Mouse (Mus musculus) hematopoietic stem cell, adult 5-6 weeks (primary cell): ENCODE measurements around the gene Ube2l6. TPM values are rescaled to one million over a fixed set of nuclear protein-coding genes. Genes with fewer than 3 reads are reported as not detected.
A peak's percentile ranks its signal among the peaks of the same experiment; 100 is the strongest.

Source experiments
- ATAC-seq, 2 experiments: fragments of 125-278 bp in 1 of 2; replicated peaks in 1 of 2; 2 replicates each; pipeline ENCODE4 v1.8.0; 2016 to 2017; ENCODE audit warnings: inconsistent platforms in 2 of 2, mild to moderate bottlenecking in 2 of 2, moderate number of reproducible peaks in 2 of 2, low read depth in 1 of 2, moderate TSS enrichment in 1 of 2; ENCODE audit not compliant: low FRiP score in 2 of 2, poor library complexity in 2 of 2, severe bottlenecking in 2 of 2, insufficient read depth in 1 of 2, low TSS enrichment in 1 of 2
- total RNA-seq: library from RNA; stranded (forward); fragments of 172-1452, 232-1000 nt; gene quantifications from 2 replicates; pipeline ENCODE4 v1.2.3, GENCODE M21; 2017

Gene Ube2l6
- total RNA-seq, 1 experiment from 2014 or later = 43.4 TPM

DNA sequence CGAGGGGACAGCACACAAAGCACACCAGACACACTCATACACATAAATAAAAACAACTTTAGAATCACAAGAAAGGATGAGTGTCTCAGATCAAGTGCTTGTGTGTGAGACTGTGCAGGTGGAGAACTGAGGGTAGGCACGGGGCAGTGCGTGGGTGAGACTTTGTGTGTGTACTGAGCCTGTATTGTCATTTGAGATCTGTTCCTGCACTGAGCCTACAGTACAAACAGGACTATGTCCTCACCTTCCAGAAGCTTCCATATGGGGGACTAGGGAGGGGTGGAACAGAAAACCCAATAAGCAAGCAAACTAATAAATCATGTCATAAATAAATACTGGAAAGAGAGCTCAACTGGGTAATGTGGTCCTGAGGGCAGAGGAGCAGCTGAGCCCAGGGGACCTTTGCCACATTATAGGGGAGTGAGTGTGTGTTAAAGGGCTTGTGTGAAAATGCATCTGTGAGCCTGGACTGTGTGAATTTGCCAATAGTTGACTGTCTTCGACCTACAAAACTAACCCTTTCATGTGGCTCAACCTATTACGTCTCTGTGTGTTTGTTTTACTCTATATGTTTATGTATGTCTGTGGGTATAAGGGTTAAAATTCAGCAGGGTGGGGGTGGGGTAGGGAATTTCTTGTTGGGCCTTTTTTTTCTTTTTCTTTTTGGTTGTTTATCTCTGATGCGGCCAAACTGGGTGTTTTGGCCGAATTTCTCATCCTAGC, 51.9 kb downstream of the Ube2l6 start:
- no peak for ATAC-seq

DNA sequence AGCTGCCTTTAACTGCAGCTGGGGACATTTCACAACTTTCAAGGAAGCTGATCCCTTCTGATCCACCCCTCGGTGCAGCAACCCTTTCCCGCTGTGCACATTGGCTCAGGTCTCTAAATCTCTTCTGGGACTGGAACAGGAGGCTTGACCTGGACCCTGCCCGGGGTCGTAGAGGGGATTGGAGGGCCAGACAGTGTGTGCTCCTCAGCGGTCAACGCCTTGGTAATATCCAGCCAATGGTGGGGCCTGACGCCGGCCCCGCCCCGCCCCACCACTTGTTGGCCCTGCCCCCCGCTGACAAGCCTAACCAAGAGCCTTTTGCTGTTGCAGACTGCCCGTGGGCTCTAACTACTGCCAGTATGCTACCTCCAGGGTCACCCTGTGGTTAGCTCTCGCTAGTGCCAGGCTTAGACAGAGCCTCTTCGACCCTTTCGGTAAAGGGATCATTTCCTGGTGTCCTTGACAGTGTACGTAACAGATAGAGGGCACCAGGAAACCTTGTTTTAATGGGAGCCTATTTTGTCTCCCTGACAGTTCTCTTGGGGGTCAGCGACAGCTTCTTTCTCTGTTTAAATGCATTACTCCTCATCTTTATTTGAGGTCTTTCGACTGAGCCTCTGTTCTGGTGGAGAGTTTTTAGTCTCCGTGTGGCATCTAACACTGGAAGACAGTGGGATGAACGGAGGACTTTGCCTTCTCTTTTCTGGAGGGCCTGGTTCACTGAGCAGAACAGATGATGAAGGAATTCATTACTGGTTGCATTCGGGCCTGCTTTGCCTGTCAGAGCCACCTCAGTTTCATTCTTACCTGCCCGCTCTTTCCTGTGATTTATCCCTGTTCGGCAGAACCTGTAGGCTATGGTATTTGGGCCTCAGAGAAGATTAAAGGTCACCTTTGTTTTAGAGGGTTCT, 52.8 kb downstream of the Ube2l6 start:
- no peak for ATAC-seq

DNA sequence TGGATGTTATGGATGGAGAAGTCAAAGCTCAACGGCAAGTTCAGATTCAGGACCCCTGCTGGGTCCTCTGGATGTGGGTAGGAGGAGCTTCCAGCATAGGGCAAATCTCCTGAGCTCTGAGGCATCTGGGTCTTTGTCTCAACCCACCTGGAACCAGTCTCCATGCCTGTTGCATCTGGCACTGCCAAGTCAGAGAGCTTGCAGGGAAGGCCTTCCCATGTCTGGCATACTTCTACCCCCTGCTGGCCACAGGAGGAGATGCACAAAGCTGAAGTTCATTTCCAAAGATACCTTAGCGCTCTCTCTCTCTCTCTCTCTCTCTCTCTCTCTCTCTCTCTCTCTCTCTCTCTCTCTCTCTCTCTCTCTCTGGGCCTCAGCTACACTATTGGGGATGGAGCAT, 57.1 kb downstream of the Ube2l6 start:
- ATAC-seq = peak; percentile 67 to 80

DNA sequence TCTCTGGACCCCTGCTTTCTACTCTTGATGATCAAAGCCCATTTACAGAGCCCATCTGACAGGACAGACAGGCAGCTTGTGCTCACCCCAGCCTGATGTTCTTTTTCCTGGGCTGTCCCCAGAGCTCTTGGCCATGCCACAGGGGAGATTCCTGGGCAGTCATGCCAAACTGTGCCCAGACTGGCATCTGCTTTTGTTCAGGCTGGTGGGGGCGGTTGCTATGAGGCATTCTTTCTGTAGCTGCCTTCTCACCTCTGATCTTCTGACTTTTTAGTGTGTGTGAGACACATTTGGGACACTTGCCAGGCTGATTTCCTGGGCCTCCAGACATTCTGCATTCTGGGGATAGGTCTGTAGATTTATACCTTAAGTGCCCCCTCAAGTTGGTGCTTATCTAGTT, 59.9 kb downstream of the Ube2l6 start:
- ATAC-seq = no peak

Other genes starting within 250 kb of the Ube2l6 start
- gene Ctnnd1, start 148.1 kb upstream of the Ube2l6 start, total RNA-seq = 24.5 and 32.2 TPM in 2 replicates
- gene Btbd18, start 139.7 kb upstream of the Ube2l6 start, total RNA-seq = 0.13 TPM in 1 of 2 replicates, not detected in the other
- 81.5 and 84.4 TPM in 2 replicates for gene Selenoh, start 128.1 kb upstream of the Ube2l6 start, total RNA-seq
- gene Gm28635, start 120.8 kb upstream of the Ube2l6 start, total RNA-seq = not detected in 2 replicates
- gene Med19, start 120.4 kb upstream of the Ube2l6 start, total RNA-seq = 25.0 and 28.6 TPM in 2 replicates
- gene Tmx2, start 119.7 kb upstream of the Ube2l6 start, total RNA-seq = 48.9 and 55.8 TPM in 2 replicates
- 30.1 and 33.2 TPM in 2 replicates for gene Zdhhc5, start 83.6 kb upstream of the Ube2l6 start, total RNA-seq
- gene Clp1, start 71.5 kb upstream of the Ube2l6 start, total RNA-seq = 37.4 and 38.4 TPM in 2 replicates
- gene Ypel4, start 64.8 kb upstream of the Ube2l6 start, total RNA-seq = 0.25 and 0.50 TPM in 2 replicates
- 2.0 TPM in 1 of 2 replicates, not detected in the other for gene Gm19426, start 55.2 kb upstream of the Ube2l6 start, total RNA-seq
- 0.63 TPM in 1 of 2 replicates, not detected in the other for gene Serping1, start 23.4 kb upstream of the Ube2l6 start, total RNA-seq
- 1.1 TPM in 2 replicates for gene Smtnl1, start 23.8 kb downstream of the Ube2l6 start, total RNA-seq
- gene Timm10, start 28.2 kb downstream of the Ube2l6 start, total RNA-seq = 20.7 and 27.7 TPM in 2 replicates
- 16.4 and 23.5 TPM in 2 replicates for gene Slc43a1, start 40.0 kb downstream of the Ube2l6 start, total RNA-seq
- not detected in 2 replicates for gene Rtn4rl2, start 87.9 kb downstream of the Ube2l6 start, total RNA-seq
- 58.4 and 73.4 TPM in 2 replicates for gene Slc43a3, start 137.8 kb downstream of the Ube2l6 start, total RNA-seq
- 86.3 and 239 TPM in 2 replicates for gene Prg2, start 181.6 kb downstream of the Ube2l6 start, total RNA-seq
- gene Prg3, start 189.4 kb downstream of the Ube2l6 start, total RNA-seq = 3.0 and 8.4 TPM in 2 replicates
- gene Ssrp1, start 238.4 kb downstream of the Ube2l6 start, total RNA-seq = 390 and 439 TPM in 2 replicates
- 0.69 TPM in 1 of 2 replicates, not detected in the other for gene P2rx3, start 238.6 kb downstream of the Ube2l6 start, total RNA-seq
- gene Tnks1bp1, start 249.2 kb downstream of the Ube2l6 start, total RNA-seq = 9.9 and 15.9 TPM in 2 replicates